Mouse (Mus musculus) spleen, adult 18-20 months (tissue): ENCODE results near the gene Tuba3a.
A peak's percentile ranks its signal among the peaks of the same experiment; 100 is the strongest.

Experiments
- DNase-seq, 2 experiments: peaks; one replicate each; pipeline ENCODE4 v3.0.0; 2022; ENCODE audit warnings: mixed read lengths in 2 of 2

Tuba3a gene

GRCm38 (mm10) chr6:125285890-125286289 lies at the start of gene Tuba3a:
Gene Tuba3a, minus strand, starts transcription at chr6:125286042.
- no peak for DNase-seq

DNA sequence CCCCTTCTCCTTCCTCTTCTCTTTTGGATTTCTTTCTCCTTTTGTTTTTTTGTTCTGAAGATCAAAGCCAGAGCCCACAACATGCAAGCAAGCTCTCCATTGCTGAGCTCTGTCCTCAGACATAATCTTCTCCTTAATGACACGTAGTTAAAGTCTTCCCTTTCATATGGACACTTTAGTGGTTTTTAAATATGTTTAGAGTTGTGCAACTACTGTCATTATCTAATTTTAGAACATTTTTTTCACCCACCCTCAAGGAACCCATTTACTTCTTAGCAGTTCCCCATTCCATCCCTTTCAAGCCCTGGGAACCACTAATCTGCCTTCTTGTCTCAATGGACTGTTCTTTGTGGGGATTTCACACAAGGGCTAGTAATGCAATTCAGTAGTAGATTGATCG lies 48.5 kb upstream of the Tuba3a start:
- DNase-seq, result no peak

DNA sequence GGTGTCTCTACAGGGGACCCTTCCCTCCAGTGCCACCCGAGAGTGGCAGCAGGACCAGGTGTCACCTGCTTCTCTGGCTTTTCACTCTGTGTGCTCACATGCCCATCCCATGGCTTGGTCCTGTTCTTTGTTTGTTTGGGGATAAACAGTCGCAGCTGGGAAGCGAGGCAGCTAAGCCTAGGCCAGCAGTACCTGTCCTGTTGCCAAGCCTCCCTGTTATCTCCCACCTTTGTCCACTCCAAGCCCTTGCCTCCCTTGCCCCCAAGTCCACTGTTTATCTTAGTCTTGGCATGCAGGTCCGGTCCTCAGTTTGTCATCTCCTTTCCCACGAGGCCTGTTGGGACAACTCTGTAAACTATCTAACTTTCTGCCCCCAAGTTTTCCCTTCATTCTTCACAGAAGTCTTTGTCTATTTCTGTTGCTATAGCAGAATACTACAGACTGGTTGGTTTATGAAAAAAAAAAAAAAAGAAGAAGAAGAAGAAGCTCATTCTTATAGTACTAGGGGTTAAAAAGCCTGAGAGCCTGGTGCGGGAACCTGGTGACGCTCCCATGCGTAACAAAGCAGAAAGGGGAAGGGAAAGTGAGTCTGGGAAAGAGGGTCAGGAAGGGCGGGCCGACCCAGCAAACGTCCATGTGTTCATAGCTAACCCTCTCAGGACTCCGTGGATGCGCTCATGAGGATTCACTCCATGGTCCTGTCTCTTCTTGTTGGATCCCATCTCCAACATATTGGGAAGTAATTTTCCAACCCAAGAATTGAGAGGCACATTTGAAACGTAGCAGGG lies 47.5 kb upstream of the Tuba3a start:
- DNase-seq, result no peak

- peak; percentile 47 to 61 for DNase-seq
These were observed 44.9 kb upstream of the Tuba3a start for GRCm38 (mm10) chr6:125330626-125331326.

DNA sequence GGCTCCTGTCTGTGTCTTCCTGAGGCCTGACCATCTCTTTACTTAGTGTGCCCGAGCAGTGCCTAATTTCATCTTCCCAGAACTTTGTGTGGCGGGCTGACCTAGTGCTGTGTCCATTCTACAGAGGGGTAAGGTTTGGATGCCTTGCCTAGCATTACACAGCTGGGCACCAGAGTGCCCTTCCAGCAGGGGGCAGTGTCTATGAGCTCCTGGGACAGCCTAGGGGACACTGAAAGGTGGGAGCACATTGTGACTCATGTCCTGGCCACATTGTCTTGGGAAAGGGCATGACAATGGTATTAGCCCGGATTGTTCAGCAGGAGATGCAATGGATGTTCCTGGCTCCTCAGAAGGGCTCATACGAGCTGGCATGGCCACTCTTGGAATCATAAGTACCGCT lies 42.4 kb upstream of the Tuba3a start:
- DNase-seq, result peak; percentile 24 to 51

- no peak for DNase-seq
These were observed 39.5 kb upstream of the Tuba3a start for GRCm38 (mm10) chr6:125325337-125325736.

DNA sequence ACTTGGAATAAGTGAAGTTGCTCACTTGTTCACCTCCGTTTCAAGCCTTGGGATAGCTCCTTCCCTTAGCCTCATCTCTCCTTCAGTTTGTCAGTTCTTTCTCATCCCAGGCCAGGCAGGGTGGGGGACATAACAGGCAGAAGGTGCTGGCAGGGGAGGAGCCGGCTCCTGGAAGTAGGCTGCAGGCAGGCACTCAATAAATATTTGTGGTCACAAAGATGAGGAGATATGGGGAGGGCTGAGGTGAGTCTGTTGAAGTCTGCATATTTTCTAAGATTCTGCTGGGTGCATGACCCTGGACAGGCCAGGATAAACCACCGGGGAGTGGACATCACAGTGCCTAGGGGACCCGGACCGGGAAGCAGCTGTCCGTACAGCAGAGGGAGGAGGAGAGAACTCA lies 37.7 kb upstream of the Tuba3a start:
- DNase-seq, result no peak

GRCm38 (mm10) chr6:125322794-125323193 lies 37.0 kb upstream of the Tuba3a start:
- DNase-seq, result no peak

DNA sequence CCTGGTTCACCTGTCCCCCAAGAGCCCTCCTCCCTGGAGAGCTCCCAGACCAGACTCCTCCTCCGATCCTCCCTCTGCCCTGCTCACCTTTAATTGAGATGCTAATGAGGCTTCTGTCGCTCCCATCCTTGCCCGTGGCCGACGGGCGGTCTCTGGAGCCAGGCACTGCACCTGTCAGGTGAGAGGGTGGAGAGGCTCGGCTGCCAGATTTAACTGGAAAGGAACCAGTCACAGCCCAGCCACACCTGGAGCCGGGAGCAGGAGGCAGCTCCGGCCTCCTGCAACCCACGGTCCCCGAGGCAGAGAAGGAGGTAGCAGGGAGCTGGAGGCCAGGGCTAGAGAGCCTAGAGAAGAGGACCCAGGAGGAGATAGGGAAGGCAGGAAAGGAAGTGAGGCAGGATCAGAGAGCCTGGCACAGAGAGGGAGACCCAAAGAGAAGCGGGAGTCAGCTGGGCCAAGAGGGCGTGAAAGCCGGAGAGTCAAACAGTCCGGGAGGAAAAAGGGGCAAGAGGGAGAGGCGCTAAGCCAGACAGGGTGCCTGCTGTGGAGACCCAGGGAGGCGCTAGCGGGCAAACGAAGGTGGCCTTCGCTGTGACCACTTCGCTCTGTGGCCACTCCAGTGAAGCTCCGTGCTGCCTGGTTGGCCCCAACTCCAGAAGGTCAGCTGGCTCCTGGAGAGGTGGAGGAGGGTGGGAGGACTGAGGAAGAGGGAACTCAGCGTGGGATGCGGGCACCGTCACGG lies 35.4 kb upstream of the Tuba3a start:
- DNase-seq, result no peak

DNA sequence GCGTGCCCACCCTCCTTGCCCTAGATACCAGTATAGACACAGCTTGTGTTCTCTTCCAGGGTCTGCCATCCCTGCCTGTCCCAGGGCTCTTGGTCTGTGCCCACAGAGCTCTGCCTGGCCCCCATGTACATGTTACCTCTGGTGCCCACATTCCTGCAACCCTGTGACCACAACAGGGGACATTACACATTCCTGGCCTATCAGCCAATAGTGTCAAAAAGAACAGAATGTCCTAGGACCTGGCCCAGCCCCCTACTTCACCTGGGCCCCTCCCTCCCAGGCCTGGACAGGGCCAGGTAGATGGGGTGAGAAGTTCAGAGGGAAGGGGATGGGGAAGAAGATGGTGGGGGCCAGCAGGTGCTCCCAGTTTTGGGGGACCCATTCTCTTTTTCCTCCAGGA lies 34.5 kb upstream of the Tuba3a start, which contains the start of gene Scnn1a:
Gene Scnn1a (plus strand): TSS at position 337 of the 400 bp plus-strand sequence.
- no peak for DNase-seq

GRCm38 (mm10) chr6:125319919-125320296 lies 34.1 kb upstream of the Tuba3a start:
- DNase-seq, result no peak

GRCm38 (mm10) chr6:125318981-125319918 lies 33.4 kb upstream of the Tuba3a start:
- no peak for DNase-seq

GRCm38 (mm10) chr6:125317077-125317476 lies 31.2 kb upstream of the Tuba3a start:
- DNase-seq, result no peak

DNA sequence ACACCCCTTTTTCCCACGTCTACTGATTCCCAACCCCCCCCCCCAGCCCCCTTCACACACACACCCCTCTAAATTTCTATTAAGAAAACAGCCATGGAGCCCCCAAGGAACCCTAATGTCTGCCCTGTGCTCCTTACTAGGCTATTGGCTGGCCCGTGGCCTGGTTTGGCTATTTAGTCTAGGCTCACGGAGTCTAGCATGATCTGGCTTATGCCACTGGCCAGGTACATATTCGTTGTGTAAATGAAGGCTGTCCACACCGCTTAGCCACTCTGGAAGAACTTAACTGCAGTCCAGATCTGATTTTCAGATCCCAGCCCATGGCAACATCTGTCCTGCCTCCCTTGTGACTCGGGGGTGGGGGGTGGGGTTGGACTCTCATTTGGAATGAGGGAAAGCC lies 28.9 kb upstream of the Tuba3a start:
- no peak for DNase-seq

DNA sequence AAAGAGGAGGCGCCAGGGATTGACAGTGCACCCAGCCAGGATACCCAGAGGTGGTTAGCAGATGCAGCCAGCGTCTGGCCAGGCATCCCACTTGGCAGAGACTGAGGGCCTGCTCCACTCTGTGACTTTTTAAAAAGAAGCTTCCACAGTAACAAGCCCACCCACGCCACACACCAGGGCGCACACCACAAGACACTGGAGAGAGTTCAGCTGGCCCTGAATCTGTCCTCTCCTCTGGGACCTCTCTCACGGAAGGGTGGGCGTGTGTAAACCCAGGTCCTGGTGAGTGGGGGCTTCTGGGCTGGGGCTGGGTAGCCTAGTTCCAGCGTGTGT lies 28.4 kb upstream of the Tuba3a start:
- no peak for DNase-seq

DNA sequence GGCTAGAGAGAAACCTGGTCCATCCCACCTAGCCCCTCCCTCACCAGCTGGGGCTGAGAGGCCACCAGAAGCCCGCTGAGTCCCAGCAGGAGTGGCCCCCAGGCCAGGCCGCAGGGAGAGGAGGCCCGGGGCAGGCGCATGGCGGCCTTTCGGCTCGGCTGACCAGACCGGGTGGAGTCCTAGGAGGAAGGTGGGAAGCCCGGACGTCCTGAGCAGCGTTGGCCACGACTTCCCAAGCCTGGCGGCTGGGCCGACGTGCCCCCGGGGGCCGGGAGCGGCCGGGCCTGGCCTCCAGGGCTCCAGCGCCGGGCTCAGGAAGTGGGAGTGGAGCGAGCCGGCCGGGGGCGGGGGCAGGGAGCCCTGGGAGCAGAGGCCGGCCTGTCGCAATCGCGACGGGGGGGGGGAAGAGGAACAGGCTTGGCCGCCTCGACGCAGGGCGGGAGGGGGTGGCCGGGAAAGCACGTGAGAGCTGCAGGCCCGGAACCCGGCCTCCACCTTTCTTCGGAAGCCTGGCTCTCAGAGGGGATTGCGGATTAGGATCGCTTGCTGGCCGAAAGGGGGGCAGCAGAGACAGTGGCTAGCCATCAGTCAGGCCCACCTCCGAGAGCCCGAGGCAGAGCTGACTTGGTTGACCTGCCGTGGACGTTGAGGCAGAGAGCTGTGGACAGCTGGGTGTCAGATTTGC lies 27.8 kb upstream of the Tuba3a start, which contains the start of gene Ltbr:
Gene Ltbr (minus strand): TSS at position 340 of the 685 bp plus-strand sequence.
- peak; percentile 36 to 57 for DNase-seq

DNA sequence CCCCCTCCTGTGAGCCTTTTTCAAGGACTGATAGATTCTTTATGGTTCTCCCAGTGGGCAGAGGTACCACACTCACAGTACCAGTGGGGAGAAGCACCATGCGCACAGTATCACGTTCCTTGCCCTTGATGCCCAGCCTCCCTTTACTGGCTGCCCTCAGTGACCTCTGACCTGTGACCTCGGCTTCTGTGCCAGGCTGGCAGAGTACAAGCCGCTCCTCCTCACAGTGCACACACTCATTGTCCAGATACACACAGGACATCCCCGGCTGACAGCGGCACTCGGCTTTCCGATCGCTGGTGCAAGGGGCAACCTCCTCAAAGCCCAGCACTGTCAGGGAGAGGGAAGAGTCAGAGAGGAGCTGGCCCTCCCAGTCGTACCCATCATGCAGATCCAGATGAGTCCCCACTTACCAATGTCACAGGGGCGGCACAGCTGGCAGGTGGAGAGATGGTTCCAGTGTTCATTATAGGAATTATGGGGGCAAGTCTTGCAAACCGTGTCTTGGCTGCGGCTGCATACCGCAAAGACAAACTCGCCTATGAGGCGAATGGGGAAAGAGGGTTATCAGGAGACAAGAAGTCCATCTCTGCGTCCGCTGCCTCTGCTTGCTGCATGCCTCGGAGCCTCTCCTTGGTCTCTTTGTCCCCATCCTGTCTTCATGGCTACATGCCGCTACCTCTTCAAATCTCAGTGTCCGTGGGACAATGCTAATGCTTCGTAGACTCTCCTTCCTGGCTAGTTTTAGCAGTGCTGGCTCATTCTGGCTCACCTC lies 26.9 kb upstream of the Tuba3a start:
- no peak for DNase-seq

GRCm38 (mm10) chr6:125312171-125312570 lies 26.3 kb upstream of the Tuba3a start:
- no peak for DNase-seq

DNA sequence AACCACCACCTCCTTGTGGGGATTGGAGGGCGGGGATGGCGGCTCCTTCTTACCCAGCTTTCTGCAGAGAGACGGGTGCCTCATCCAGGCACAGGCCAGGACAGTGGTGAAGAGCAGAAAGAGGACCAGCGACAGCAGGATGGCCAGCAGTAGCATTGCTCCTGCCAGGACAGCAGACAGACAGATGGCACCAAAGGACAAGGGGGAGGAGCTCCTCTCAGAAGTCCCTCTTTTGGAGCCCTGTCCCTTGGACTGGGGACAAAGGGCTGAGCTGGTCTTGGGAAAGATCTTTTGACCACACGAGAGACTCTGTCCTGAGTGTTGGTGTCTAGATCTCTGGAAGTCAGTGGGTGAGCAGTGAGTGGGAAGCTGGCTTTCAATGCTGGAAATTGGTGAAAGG lies 23.6 kb upstream of the Tuba3a start:
- DNase-seq, result no peak

- DNase-seq, result no peak
These were observed 23.1 kb upstream of the Tuba3a start for GRCm38 (mm10) chr6:125308921-125309320.

GRCm38 (mm10) chr6:125307091-125307490 lies 21.2 kb upstream of the Tuba3a start:
- no peak for DNase-seq
